Mouse (Mus musculus) CH12F3 (cell line): ENCODE measurements around the gene Fsd1l.
"Not testable (repeated sequence)": the region's sequence is repeated elsewhere in the genome, so short reads cannot be mapped to it uniquely, and the experiment has no call there.

ENCODE experiments used
- in situ Hi-C: fragments of 300-500 bp; cut with MboI; formaldehyde crosslinking; loops from 2 replicates; pipeline ENCODE4 v1.14.3; 2020; ENCODE audit warnings: low sequenced_read_pairs

The Fsd1l gene

DNA sequence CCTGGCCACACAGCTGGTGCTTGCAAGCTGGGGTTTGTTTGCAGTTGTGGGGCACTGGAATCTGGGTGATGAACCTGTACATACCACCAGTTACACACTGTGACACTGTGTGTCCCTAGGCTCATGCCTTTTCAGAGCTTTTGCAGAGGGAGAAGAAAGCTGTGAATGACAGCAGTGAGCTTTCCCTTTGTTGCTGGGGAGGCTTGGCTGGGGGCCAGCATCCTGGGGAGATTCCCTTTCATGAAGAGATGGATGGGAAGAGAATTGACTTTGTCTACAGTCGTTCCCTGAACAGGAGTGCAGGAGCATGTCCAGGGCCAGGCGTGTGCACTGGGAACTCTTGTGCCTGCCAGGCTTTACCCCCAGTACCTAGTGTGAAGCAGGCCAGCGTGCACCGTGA is 6.5 kb upstream of the Fsd1l start:
- in situ Hi-C loops = no loop called here

DNA sequence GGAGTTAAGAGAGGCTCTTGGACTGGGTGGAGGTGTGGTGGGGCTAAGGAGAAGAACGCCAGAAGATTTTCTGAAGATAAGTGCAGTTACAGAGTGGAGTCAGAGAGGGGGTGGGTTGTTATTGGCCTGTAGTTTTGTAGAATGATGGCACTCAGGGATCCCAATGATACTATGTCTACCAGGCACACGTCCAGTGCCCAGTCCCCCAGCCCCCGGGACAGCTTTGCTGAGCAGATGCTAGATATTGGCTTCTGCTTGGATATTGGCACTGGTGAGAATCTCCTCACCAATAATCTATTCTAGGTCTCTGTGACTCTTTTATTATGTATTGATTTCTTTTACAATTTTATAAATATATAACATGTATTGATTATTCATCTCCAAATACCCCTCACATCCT is 6.0 kb upstream of the Fsd1l start:
- in situ Hi-C loops = no loop called here

DNA sequence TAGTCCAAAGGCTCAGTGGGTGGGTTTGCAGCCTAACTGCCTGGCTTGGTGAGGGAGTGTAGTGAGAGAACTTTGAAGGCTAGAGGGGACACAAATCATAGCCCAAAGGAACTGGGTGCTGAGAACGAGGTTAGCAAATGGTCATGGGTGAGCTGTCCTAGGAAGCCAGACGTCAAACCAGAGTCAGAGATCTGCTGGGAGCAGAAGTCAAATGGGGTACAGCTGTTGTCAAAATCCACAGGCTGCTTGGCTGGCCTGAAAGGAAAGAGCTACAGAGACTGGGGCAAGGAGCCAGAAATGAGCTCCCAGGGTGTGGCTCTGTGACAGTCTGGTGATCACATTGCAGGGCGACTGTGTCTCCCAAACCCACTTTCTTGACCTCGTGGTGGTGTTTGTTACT is 2.3 kb upstream of the Fsd1l start:
- in situ Hi-C loops = no loop called here

DNA sequence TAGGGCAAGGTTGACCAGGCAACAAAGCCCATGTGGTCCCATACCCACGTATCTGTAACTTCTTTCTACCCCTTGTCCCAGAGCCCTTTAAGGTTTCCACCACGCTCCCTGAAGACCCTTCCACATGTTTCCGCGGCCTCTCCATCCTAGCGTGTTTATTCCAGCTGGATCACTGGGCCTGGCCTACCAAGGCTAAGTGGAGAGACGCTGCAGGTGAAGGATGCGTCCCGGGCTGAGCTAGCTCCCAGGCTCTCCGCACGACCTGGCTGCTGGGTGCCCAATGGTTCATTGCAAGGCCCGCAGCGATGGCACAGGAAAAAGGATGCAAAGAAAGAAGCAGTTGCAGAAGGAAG is 332 bp upstream of the Fsd1l start:
- in situ Hi-C loops = no loop called here

DNA sequence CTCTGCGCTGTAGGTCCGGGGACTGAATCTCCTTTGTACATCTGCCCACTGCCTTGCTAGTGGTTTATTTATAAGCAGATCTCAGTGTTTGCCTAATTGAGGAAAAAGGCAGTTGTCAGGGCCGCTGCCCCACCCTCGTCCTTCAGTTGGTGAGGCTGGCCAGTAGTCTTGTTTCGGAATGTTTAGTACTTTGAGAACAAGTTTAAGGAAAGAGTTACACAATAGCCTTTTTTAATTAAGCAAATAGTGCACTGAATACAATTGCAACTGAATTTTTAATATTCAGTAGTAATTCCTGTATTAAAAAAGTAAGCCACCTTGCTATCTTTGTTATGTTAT is 709 bp downstream of the Fsd1l start:
- in situ Hi-C loops = no loop called here

DNA sequence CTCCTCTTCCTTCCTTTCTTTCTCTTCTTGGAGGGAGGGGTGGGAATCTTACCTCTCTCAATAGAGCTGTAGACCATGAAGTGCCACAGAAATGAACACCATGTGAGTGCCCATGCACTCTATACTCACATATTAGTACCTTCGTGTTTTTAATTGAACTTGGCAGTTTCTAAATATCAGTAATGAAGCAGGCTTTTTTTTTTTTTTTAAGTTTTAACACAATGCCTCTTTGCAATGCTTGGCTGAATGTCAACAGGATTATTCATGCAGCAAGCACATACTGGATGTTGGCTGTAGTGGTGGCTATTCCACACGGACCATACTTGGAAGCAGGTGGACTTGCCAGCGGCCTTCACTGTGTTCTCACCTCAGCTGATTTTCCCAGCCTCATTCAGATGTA is 4.1 kb downstream of the Fsd1l start:
- in situ Hi-C loops = no loop called here

DNA sequence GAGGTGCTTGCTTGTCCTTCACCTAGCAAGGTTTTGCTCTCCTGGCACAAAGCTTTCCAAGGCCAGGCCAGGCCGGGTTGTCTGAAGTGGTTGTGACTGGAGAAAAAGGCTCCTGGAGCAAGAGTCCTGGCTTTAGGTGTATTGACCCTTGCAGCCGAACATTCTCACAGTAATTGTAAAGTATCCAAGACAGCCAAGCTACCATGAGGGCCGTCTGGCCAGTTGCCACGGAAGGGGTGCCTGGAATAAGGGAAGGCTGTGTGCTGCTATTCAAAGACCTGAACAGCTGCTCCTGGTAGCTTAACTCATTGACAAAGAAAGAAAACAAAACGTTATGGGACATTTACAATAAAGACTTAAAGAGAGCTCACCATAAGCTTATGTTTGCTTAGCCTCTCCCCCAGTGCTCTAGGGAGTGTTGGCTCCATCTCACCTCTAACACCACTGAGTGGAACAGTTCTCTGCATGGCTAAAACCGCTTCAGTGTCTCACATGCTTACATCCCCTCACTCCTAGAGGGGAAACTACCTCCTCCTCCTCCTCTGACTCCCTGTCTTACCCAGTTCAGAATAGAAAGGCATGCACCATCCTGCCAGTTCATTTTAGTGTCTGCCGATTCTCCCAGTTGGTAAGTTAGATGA is 6.1 kb downstream of the Fsd1l start:
- in situ Hi-C loops = no loop called here

DNA sequence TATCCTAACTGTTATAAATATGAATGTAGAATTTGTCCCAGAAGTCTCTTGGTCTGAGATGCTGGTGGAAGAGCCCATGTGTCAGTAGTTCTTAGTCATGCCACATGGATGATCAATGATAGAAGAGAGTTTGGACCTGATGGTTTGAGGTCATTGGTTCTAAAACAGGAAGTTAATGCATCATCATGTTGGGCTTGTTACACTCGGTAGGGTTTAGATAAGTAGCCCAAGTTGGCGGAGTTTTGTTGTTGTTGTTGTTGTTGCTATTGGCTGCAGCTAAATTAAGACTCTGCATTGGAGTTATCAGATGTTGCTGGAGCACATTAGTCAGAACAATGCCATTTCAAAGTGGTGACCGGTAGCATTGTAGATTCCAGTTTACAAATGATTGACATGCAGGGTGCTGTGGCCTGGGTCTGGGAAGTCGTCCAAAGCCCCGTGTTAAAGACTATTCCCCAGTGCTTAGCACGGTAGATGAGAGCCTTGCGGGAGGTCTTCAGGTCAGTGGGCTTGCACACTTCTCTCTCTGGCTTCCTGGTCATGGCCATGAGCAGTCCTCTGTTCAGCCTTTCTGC is 7.4 kb downstream of the Fsd1l start:
- in situ Hi-C loops = no loop called here

DNA sequence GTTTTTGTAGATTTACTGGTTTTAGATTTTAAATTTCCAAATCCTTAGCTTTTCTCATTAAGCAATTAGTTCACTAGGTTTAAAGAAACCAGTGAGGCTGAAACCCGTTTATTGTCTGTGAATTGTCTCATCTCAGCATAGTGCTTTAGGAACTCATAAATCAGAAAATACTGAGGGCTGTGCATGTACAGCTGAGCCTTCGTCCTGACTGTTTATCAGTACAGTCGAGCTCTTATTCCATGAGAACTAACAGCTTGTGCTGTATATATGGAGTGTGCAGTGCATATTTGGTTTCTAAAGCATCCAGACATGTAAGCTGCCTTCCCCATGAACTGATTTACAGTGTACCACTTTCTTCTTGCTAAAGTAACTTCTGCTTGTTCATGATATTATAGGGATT is 26.8 kb downstream of the Fsd1l start:
- in situ Hi-C loops = no loop called here

DNA sequence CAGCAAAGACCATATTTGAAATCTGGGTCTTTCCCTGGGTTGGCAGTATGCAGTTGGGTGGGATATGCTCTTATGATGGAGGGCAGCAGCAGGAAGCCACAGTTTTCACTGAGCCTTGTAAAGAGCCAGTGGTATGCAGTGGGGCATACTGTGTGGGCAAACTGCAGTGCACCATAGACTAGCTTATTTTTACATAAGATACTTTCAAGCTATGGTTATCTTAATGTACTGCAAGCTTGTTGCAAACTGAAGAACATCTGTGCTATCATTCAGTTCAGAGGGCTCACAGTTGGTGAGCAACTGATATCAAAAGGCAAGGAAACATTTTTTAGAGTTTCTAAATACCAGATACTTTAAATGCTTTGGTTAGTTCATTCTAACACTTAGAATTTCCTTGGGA is 29.4 kb downstream of the Fsd1l start:
- in situ Hi-C loops = no loop called here

DNA sequence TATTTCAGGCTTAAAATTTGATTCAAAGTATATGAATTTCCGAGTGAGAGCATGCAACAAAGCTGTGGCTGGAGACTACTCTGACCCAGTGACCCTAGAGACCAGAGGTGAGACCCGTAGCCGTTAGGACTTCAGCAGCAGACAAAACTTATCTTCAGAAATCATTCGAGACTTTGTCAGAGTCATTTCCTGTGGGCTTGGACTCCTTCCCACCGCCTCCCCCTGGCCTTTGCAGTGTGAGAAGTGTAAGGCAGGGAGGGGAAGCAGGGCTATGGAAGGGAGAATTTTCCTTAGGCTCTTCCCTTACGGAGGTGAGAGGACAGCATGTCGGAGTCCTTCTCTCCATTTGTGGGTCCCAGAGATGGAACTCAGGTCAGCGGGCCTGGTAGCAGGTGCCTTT is 50.8 kb downstream of the Fsd1l start:
- in situ Hi-C loops = no loop called here

DNA sequence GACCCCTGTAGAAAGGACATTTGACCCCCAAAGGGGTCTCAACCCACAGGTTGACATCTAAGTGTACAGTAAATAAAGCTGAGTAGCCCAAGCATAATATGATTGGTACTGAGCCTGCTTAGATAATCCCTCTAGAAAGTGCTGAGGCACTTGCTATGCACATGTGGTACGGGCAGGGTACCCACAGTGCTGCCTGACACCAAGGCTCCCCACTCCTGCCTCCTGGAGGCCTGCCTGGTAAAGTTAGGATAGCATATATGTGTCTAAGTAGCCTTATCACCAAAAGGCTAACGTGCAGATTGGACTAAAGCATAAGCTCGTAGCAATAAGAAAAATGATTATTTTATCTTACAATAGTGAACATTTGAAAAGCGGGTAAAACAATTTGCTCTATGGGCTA is 57.7 kb downstream of the Fsd1l start:
- in situ Hi-C loops = no loop called here

DNA sequence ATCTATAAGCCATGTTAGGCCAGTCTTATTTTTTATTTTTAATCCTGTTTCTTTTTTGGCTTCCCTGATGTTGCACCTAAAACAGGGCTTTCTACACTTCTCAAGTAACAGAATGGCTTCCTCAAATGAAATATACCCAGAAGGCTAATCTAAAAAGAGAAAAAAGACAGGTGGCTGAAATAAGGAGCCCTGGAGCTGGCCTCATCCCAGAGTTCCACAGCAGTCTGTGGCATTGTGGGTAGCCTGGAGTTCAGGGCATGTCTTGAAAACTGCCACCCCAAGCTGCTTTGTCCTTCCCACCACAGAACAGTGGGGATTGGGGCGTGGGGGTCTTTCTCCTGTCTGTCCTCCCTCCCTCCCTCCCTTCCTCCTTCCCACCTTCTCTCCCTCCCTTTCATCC is 60.1 kb downstream of the Fsd1l start:
- in situ Hi-C loops = no loop called here

DNA sequence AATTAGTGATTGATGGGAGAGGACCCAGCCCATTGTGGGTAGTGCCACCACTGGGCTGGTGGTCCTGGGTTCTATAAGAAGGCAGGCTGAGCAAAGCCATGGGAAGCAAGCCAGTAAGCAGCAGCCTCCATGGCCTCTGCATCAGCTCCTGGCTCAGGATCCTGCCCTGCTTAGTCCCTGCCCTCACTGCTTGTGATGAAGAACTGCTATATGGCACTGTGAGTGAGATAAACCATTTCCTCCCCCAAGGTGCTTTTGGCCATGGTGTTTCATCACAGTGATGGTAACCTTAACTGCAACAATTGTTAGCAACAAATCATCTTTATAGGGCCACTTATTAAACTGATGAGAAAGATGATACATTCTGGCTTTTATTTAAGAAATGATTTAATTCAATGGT is 77.9 kb downstream of the Fsd1l start:
- in situ Hi-C loops = not testable (repeated sequence)

DNA sequence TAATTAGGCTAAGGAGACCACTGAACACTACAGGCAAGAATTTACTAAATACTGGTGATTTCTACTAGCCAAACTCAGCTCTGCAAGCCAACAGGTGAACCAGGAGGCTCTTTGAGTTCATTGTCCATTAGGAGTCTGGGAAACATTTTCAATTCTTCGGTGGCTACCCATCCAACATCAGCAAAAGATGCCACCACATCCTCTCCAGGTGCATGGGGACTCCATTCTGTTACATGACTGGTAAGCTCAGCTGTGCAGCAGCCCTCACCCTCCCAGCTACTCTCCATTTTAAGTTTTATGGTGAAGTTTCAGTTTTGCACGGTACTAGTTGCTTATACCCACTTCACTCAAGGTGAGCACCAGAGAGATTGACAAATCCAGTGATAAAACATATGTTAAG is 78.8 kb downstream of the Fsd1l start:
- in situ Hi-C loops = no loop called here

DNA sequence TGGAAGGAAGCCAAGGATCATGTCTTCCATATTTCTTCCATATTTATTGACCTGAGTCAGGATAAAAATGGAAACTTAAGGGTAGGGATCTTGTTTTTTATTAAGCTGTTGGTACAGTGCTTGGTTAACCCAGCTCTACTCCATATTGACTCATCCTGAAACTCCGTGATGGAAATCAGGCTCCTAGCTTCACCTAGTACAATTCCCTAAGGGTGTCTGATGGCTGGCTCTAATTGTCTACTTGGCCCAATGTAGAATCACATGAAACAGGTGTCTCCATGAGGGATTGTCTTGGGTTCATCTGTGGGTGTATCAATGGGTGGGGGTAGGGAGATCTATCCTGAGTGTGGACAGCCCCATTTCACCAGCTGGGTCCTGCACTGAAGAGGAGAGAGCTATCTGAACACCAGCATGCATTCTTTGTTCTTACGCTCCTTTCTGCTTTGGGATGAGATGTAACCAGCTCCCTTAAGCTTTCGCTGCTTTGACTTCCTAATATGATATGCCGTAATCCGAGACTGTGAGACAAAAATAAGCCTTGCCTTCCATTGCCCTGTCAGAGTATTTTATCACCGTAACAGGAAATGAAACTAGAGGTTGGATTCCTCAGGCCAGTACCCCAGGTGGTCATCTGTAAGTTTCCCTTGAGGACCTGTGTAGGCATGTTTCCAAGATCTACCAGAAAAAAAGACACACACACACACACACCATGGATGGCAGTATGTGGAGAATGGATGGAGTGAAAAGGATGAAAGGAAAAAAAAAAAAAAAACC is 79.5 kb downstream of the Fsd1l start:
- in situ Hi-C loops = no loop called here

DNA sequence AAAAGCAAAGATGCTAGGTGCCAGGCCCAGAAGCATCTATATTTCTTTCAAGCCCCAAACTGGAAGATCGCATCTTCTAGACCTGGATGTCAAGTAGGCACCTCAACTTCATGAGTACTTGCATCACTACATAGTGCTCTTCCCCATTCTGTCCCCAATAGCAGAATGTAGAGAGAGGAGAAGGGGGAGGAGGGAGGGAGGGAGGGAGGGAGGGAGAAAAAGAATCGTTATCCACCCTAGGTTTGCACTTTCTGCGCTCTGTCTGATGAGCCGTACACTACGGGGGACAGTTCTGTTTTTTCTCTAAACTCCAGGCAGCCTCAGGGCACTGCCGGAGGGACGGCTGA is 82.4 kb downstream of the Fsd1l start, which contains the start of gene Fktn:
TSS of gene Fktn (plus strand) at position 295 of the 347 bp plus-strand sequence.
- in situ Hi-C loops = no loop called here

DNA sequence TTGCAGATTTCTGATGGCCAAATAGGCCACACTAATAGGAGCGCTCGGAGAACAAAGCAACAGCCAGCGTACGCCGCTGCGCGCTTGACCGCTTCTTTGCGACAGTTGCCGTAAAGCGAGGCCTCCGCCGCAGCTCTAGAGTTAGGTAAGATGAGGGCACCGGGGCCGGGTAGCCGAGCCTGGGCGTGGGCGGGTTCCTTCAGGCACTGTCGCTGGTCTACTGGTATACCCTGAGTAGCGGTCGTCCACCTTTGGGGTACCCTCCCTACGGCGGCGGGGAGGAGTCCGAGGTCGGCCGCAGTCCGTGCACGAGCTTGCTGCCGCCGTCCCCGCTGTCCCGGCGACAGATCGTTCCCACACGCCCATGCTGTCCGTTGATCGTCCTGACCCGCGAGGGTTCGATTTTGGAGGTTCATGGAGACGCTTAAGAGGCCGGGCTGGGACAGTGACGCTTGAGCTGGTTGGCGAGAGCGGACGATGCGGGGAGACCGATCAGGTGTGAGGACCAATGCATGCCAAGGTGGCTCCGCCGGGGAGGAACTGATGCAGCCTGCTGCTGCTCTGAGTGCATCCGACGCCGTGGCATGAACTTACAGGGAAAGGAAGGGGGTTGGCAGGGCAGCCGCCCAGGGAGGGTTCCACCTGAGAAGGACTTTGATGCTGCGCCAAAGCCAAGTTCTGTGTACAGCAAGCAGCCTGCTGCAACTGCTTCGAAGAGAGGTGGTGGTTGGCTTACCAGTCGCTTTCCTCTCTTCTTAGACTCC is 83.0 kb downstream of the Fsd1l start:
- in situ Hi-C loops = no loop called here

DNA sequence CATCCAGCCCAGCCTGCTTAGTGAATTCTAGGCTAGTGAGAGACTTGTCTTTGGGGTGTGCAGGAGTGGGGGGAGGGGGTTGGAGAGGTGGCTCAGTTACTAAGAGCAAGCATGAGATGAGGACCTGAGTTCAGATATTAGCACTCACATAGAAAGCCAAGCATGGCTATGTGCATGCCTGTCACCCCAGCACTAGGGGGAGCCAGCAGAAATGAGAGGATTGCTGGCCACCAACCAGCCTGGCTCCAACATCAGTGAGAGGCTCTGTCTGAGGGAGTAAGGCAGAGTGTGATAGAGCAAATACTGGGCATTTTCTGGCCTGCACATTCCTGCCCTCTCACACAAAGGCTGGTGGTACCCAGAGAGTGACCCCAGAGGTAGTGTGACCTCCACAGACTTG is 84.7 kb downstream of the Fsd1l start:
- in situ Hi-C loops = no loop called here

DNA sequence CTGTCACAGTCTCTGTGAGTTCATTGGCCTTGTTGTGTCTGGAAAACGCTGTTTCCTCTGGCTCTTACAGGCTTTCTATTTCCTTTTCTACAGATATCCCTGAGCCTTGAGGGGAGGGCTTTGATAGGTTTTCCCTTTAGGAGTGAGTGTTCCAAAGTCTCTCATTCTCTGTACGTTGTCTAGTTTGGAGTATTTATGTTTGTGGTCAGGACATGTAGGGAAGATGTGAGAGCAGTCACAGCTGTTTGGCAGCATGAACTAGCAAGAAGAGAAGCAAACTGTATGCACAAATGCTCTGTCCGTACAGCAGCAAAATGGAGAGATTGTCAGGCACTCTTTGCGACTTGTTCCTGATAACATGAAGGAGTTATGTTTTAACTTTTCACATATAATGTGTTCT is 86.3 kb downstream of the Fsd1l start:
- in situ Hi-C loops = no loop called here

DNA sequence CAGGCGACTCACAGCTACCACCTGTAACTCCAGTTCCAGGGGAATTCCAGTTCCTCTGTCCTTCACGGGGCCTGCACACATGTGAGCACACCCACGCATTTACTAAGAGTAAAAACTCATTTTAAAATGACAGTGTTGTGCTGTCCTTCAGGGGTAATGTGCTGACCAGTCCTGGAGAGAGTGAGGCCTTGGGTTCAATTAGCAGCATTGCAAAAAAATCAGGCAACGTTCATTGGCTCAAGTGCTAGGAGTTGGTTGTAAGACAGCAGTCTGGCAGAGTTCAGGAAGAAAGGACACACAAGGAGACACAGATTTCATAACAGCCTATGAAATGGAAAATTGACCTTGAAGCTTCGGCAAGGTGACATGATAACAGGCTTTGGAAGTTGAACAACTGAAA is 87.0 kb downstream of the Fsd1l start:
- in situ Hi-C loops = no loop called here

DNA sequence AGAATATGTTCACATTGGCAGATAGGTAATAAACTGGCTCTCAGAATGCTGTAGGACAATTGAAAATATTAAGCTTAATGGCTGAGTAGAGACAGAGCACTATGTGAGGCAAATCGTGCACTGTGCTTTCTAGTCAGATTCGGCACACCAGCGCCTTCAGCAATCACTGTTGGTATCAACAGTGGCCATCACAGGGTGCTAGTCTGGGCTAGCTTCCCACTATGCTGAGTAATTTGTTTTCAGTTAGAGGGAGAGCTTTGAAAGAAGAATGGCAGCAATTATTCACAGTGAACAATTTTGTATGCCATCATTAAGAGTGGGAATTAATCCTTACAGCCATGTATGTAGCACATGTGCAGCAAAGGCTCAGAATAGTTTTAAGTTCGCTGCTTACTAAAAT is 91.2 kb downstream of the Fsd1l start:
- in situ Hi-C loops = no loop called here
